Mouse (Mus musculus): ENCODE measurements around the gene AU040320.

DNA sequence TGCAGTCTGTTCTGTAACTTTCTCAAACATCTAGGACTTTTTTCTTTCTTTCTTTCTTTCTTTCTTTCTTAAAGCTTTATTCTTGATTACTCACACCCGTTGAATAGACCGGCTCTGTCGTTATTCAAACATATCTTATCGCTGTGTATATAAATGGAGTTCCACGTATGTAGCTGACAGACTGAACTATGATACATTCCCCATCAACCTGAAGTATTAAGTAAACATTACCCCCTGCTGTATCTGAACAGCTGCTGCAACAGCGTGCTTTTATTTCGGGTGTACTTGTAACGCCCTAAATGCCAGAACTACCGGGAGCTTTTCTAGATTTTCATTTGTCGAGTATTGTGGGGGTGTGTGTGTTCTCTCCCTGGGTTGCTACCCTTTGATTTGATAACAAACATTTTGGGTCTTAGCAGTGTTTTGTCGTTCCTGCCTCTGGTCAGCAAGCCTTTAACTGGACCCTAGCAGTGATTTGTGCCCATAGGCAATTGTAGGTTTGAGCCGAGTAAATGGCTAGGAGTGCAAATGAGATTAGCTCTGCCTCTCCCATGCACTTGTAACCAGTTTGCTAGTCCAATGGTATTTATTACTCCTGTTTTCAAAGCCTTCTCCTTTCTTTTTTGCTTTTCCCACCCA lies 1.5 kb downstream of the AU040320 start:
- TF ChIP-seq CTCF (IDR thresholded peaks at IDR 0.05; ENCODE audit: low read depth) (no peak; the same call in 1 of the 2 replicates), EP300 (optimal IDR thresholded peaks at IDR 0.05) (no peak)

Measured in stomach, postnatal 0 days (tissue).